Mouse (Mus musculus): ENCODE data around the gene Mfsd6l. TPM values are rescaled to one million over a fixed set of nuclear protein-coding genes. Genes with fewer than 3 reads are reported as not detected.

Mfsd6l gene
- polyA plus RNA-seq, 2 experiments, result 0.26 to 0.31 TPM

- no peak for TF ChIP-seq POLR2A (IDR thresholded peaks at IDR 0.05; ENCODE audit: borderline replicate concordance, extremely low read depth, insufficient read depth, insufficient read length)
- no peak overlapping the region for H3K27ac ChIP-seq (replicated peaks; ENCODE audit: low read depth, low read length)
- 85% methylated on average over 4 of the region's 4 CpGs for WGBS
- H3K4me1 ChIP-seq (ENCODE audit: control insufficient read depth, insufficient read depth, low read length), result no peaks in the 10 kb centered on the region
- DNase-seq (ENCODE audit: low spot score), result no peak
- no peaks in the 10 kb centered on the region for H3K36me3 ChIP-seq (ENCODE audit: control insufficient read depth, insufficient read depth, low read length)
- peaks cover 6% of the 10 kb centered on the region; the same call in 1 of the 2 replicates for H3K9me3 ChIP-seq (ENCODE audit: control insufficient read depth, low read length)
- no peak overlapping the region for H3K4me2 ChIP-seq (replicated peaks; ENCODE audit: low read depth, low read length, severe bottlenecking)
- no peak overlapping the region for H3K9ac ChIP-seq (ENCODE audit: low read depth, low read length, severe bottlenecking)
- H3K4me3 ChIP-seq (replicated peaks; ENCODE audit: low read length), result no peak overlapping the region
- ATAC-seq (ENCODE audit: low FRiP score, low read depth), result no peak
- no peaks in the 10 kb centered on the region for H3K27me3 ChIP-seq (ENCODE audit: control insufficient read depth, insufficient read depth, low read length)
These were observed 36.6 kb upstream of the Mfsd6l start for GRCm38 (mm10) chr11:68519362-68519761.

- TF ChIP-seq POLR2A (IDR thresholded peaks at IDR 0.05; ENCODE audit: borderline replicate concordance, extremely low read depth, insufficient read depth, insufficient read length), result no peak
- no peak overlapping the region for H3K27ac ChIP-seq (replicated peaks; ENCODE audit: low read depth, low read length)
- no peaks in the 10 kb centered on the region for H3K27me3 ChIP-seq (ENCODE audit: control insufficient read depth, insufficient read depth, low read length)
- ATAC-seq (ENCODE audit: low FRiP score, low read depth), result no peak
- peaks cover 6% of the 10 kb centered on the region; the same call in 1 of the 2 replicates for H3K9me3 ChIP-seq (ENCODE audit: control insufficient read depth, low read length)
- H3K4me1 ChIP-seq (ENCODE audit: control insufficient read depth, insufficient read depth, low read length), result no peaks in the 10 kb centered on the region
- DNase-seq (ENCODE audit: low spot score), result no peak
- no peak overlapping the region for H3K4me3 ChIP-seq (replicated peaks; ENCODE audit: low read length)
- H3K9ac ChIP-seq (ENCODE audit: low read depth, low read length, severe bottlenecking), result no peak overlapping the region
- H3K4me2 ChIP-seq (replicated peaks; ENCODE audit: low read depth, low read length, severe bottlenecking), result no peak overlapping the region
- 79% methylated on average over 5 of the region's 5 CpGs for WGBS
- no peaks in the 10 kb centered on the region for H3K36me3 ChIP-seq (ENCODE audit: control insufficient read depth, insufficient read depth, low read length)
These were observed 36.2 kb upstream of the Mfsd6l start for GRCm38 (mm10) chr11:68519815-68520214.

DNA sequence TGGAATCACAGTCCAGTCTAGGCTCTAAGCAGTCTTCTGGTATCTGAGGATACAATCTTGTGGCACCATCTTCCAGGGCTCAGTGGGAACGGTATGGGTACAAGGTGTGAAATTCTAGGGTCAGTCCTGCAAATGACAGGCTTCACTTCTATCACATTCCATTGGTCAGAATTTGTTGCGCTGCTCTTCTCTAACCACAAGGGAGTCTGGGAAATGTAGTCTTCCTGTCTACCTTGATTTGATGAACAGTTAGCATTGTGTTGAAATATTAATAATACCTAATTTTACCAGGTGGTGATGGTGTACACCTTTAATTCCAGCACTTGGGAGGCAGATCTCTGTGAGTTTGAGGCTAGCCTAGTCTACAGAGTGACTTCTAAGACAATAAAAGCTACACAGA, 35.5 kb upstream of the Mfsd6l start:
- no peak overlapping the region for H3K9ac ChIP-seq (ENCODE audit: low read depth, low read length, severe bottlenecking)
- no peak for TF ChIP-seq POLR2A (IDR thresholded peaks at IDR 0.05; ENCODE audit: borderline replicate concordance, extremely low read depth, insufficient read depth, insufficient read length)

DNA sequence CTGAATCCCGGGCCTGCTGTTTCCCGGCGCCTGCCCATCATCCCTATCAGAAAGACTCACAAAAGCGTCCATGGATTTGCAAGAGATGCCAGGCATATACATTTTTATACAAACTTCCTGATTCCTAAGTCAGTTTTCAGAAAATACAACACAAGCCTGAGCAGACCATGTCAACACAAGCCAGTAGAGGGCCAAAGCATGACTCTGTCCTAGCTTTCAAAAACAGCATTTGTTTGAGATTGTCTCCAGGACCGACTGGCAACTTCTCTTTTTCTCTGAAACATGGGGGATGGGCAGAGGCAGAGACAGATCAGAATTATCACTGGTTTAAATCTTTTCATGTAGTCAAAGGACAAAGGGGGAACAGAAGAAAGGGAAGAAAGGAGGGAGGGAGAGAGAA, 34.6 kb upstream of the Mfsd6l start:
- H3K4me3 ChIP-seq (replicated peaks; ENCODE audit: low read length), result no peak overlapping the region
- 86% methylated on average over 5 of the region's 5 CpGs for WGBS
- TF ChIP-seq POLR2A (IDR thresholded peaks at IDR 0.05; ENCODE audit: borderline replicate concordance, extremely low read depth, insufficient read depth, insufficient read length), result no peak
- H3K9ac ChIP-seq (ENCODE audit: low read depth, low read length, severe bottlenecking), result no peak overlapping the region
- no peaks in the 10 kb centered on the region for H3K36me3 ChIP-seq (ENCODE audit: control insufficient read depth, insufficient read depth, low read length)
- peaks cover 6% of the 10 kb centered on the region; the same call in 1 of the 2 replicates for H3K9me3 ChIP-seq (ENCODE audit: control insufficient read depth, low read length)
- no peaks in the 10 kb centered on the region for H3K27me3 ChIP-seq (ENCODE audit: control insufficient read depth, insufficient read depth, low read length)
- no peak overlapping the region for H3K27ac ChIP-seq (replicated peaks; ENCODE audit: low read depth, low read length)
- DNase-seq (ENCODE audit: low spot score) (no peak), ATAC-seq (ENCODE audit: low FRiP score, low read depth) (no peak)
- H3K4me2 ChIP-seq (replicated peaks; ENCODE audit: low read depth, low read length, severe bottlenecking), result no peak overlapping the region
- H3K4me1 ChIP-seq (ENCODE audit: control insufficient read depth, insufficient read depth, low read length), result no peaks in the 10 kb centered on the region

More for the DNA sequence above, 35.5 kb upstream of the Mfsd6l start:
- ATAC-seq (ENCODE audit: low FRiP score, low read depth) (no peak), DNase-seq (ENCODE audit: low spot score) (no peak)
- no peaks in the 10 kb centered on the region for H3K27me3 ChIP-seq (ENCODE audit: control insufficient read depth, insufficient read depth, low read length)
- no peaks in the 10 kb centered on the region for H3K4me1 ChIP-seq (ENCODE audit: control insufficient read depth, insufficient read depth, low read length)
- no peak overlapping the region for H3K4me3 ChIP-seq (replicated peaks; ENCODE audit: low read length)
- H3K36me3 ChIP-seq (ENCODE audit: control insufficient read depth, insufficient read depth, low read length), result no peaks in the 10 kb centered on the region
- H3K4me2 ChIP-seq (replicated peaks; ENCODE audit: low read depth, low read length, severe bottlenecking), result no peak overlapping the region
- H3K9me3 ChIP-seq (ENCODE audit: control insufficient read depth, low read length), result peaks cover 6% of the 10 kb centered on the region; the same call in 1 of the 2 replicates
- WGBS, result 71% methylated on average over 2 of the region's 2 CpGs
- no peak overlapping the region for H3K27ac ChIP-seq (replicated peaks; ENCODE audit: low read depth, low read length)

DNA sequence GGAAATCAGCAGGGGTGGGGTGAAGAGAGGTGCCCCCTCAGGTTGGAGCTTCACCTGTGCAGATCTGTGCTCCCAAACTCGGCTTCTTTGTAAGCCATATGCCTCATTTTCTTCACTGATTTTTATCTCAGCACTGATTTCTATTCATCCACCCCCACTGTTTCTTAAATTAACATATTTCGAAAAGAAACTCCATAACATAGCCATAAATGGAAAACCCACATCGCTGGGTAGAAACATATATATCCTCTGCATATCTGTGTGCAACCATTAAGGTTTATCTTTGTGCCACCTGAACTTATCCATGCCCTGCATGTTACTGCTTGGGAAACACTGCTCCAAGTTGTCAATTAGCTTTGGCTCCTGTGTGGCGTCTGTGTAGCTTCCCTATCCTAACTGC, 29.5 kb upstream of the Mfsd6l start:
- Histone ChIP-seq H3K27me3 (ENCODE audit: control insufficient read depth, insufficient read depth, low read length) (no peaks in the 10 kb centered on the region), H3K9ac (ENCODE audit: low read depth, low read length, severe bottlenecking) (no peak overlapping the region), H3K9me3 (ENCODE audit: control insufficient read depth, low read length) (no peaks in the 10 kb centered on the region), H3K27ac (replicated peaks; ENCODE audit: low read depth, low read length) (no peak overlapping the region), H3K4me3 (replicated peaks; ENCODE audit: low read length) (no peak overlapping the region), H3K4me1 (ENCODE audit: control insufficient read depth, insufficient read depth, low read length) (no peaks in the 10 kb centered on the region), H3K4me2 (replicated peaks; ENCODE audit: low read depth, low read length, severe bottlenecking) (no peak overlapping the region), H3K36me3 (ENCODE audit: control insufficient read depth, insufficient read depth, low read length) (no peaks in the 10 kb centered on the region)
- TF ChIP-seq POLR2A (IDR thresholded peaks at IDR 0.05; ENCODE audit: borderline replicate concordance, extremely low read depth, insufficient read depth, insufficient read length), result no peak
- ATAC-seq (ENCODE audit: low FRiP score, low read depth), result no peak
- no peak for DNase-seq (ENCODE audit: low spot score)
- 74% methylated on average over 4 of the region's 4 CpGs for WGBS
